Mouse (Mus musculus) spleen, adult 18-20 months (tissue): ENCODE data around the gene Gm49361.
A peak's percentile ranks its signal among the peaks of the same experiment; 100 is the strongest.
"Not testable (repeated sequence)": the region's sequence is repeated elsewhere in the genome, so short reads cannot be mapped to it uniquely, and the experiment has no call there.

ENCODE experiments used
- DNase-seq, 2 experiments: peaks; one replicate each; pipeline ENCODE4 v3.0.0; 2022; ENCODE audit warnings: mixed read lengths in 2 of 2

Gene Gm49361

GRCm38 (mm10) chr14:57687441-57687840, 58.5 kb downstream of the Gm49361 start:
- DNase-seq: no peak

GRCm38 (mm10) chr14:57686647-57687046, 59.3 kb downstream of the Gm49361 start:
- DNase-seq: no peak

GRCm38 (mm10) chr14:57684579-57684978, 61.3 kb downstream of the Gm49361 start:
- DNase-seq: peak in 1 of 2 experiments; percentile 71

- no peak for DNase-seq
Observed at GRCm38 (mm10) chr14:57682751-57683150, 63.2 kb downstream of the Gm49361 start.

GRCm38 (mm10) chr14:57679958-57680535, 65.9 kb downstream of the Gm49361 start:
- peak; percentile 61 to 83 for DNase-seq

- DNase-seq: no peak
Observed at GRCm38 (mm10) chr14:57679523-57679922, 66.4 kb downstream of the Gm49361 start.

GRCm38 (mm10) chr14:57675481-57675880, 70.4 kb downstream of the Gm49361 start:
- DNase-seq: no peak

GRCm38 (mm10) chr14:57665628-57665950, 80.3 kb downstream of the Gm49361 start:
- no peak for DNase-seq

GRCm38 (mm10) chr14:57664822-57665627, 80.9 kb downstream of the Gm49361 start, which contains the start of gene Xpo4:
TSS of gene Xpo4 (minus strand) at chr14:57665430.
- peak; percentile 68 to 83 for DNase-seq

GRCm38 (mm10) chr14:57664311-57664821, 81.5 kb downstream of the Gm49361 start:
- no peak for DNase-seq

GRCm38 (mm10) chr14:57663630-57664029, 82.3 kb downstream of the Gm49361 start:
- no peak for DNase-seq

- no peak for DNase-seq
Observed at GRCm38 (mm10) chr14:57658301-57658700, 87.6 kb downstream of the Gm49361 start.

- DNase-seq: no peak
Observed at GRCm38 (mm10) chr14:57657500-57657899, 88.4 kb downstream of the Gm49361 start.

- DNase-seq: not testable (repeated sequence)
Observed at GRCm38 (mm10) chr14:57656519-57656918, 89.4 kb downstream of the Gm49361 start.

GRCm38 (mm10) chr14:57649501-57649900, 96.4 kb downstream of the Gm49361 start:
- DNase-seq: no peak

GRCm38 (mm10) chr14:57646155-57646554, 99.7 kb downstream of the Gm49361 start:
- DNase-seq: no peak

GRCm38 (mm10) chr14:57639153-57639552, 106.8 kb downstream of the Gm49361 start:
- DNase-seq: no peak

- no peak for DNase-seq
Observed at GRCm38 (mm10) chr14:57634141-57634540, 111.8 kb downstream of the Gm49361 start.

GRCm38 (mm10) chr14:57629595-57629994, 116.3 kb downstream of the Gm49361 start:
- DNase-seq: no peak

- no peak for DNase-seq
Observed at GRCm38 (mm10) chr14:57622934-57623333, 123.0 kb downstream of the Gm49361 start.

- DNase-seq: no peak
Observed at GRCm38 (mm10) chr14:57621699-57622098, 124.2 kb downstream of the Gm49361 start.

- DNase-seq: no peak
Observed at GRCm38 (mm10) chr14:57620598-57621236, 125.2 kb downstream of the Gm49361 start.

GRCm38 (mm10) chr14:57619487-57619886, 126.4 kb downstream of the Gm49361 start:
- DNase-seq: no peak

GRCm38 (mm10) chr14:57617675-57618074, 128.2 kb downstream of the Gm49361 start:
- DNase-seq: no peak
